Mouse (Mus musculus) cerebellum, adult 8-10 months (tissue): ENCODE measurements at regions not wholly inside any gene's neighbourhood (a gene's known extent, or its start where the extent isn't known, plus 50 kb on each side); places are given as distances from the start of the nearest gene placed in this dataset.

Source experiments
- DNase-seq: peaks from one replicate; pipeline ENCODE4 v3.0.0; 2022

GRCm38 (mm10) chr6:98429120-98429519 is 86.6 kb upstream of the Gm765 start:
- no peak for DNase-seq

GRCm38 (mm10) chr6:98402605-98403004 is 60.1 kb upstream of the Gm765 start:
- DNase-seq, result no peak

GRCm38 (mm10) chr6:98394589-98394988 is 52.0 kb upstream of the Gm765 start:
- DNase-seq, result no peak
